Mouse (Mus musculus): Measurements from ENCODE around the gene Gpr61. TPM values are rescaled to one million over a fixed set of nuclear protein-coding genes. Genes with fewer than 3 reads are reported as not detected.

Gene Gpr61
- total RNA-seq (2021) = under 1 TPM; 0.13 to 0.16 TPM
- long read RNA-seq, experiment 1, partial matches to known transcripts = 0 of 1 reads
- long read RNA-seq, experiment 1, other reads (novel, unspliced or antisense) = 0 of 1 reads
- long read RNA-seq, experiment 2 = 0 reads

GRCm38 (mm10) chr3:108154656-108155055 is at the start of gene Gpr61:
TSS of gene Gpr61 (minus strand) at chr3:108154882.
- no peak for DNase-seq

DNA sequence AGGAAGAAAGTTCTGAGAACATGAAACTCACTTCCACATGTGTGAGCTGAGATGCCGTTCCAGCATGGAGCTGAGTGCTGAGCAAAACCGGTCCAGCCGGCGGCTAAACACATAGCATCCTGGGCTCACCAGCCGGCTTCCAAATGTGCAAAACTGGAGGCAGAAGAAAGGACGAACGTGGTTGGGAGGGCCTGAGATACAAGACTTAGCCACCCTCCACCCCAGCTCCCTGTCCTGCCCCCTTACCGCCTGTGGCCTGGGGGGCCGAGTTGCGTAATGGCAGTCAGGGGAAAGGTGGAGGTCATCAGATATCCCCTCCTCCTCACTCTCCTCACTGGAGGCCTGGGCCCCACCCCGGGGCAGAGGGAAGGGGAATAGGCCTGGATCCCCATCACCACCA is 49.8 kb upstream of the Gpr61 start:
- no peak for DNase-seq

DNA sequence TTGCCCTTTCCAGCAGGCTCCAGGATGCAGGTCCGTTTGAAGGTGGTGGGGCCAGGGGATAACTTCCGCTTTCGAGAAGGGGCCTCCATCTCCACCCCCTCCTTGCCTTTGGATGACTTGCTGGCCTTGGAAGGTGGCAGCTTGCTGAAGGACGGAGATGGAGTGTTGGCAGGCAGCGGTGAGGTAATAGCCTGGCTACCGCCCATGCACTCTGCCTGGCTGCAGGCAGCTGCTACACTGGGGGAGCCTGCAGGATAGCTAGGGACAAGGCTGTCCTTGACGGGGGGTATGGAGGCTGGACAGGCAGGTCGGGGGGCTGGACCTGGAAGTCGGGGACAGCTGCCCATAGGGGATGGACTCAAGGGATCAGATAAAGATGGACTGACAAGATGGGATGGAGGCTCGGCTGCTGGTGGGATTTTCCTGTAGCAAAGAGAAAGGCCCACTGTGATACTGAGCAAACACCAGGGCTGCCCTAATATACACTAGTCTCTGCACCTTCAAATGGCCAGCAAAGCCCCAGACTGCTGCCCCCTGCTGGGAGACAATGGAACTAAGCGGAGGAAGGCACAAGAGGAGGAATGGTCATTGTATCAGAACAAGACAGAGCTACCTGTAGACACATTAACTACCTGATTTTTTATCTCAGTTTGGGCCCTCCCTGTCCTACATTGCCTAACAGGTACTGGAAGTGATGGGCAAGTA is 49.1 kb upstream of the Gpr61 start:
- peak; percentile 85 to 86 for DNase-seq

- no peak for DNase-seq
Observed at GRCm38 (mm10) chr3:108203212-108203611, 48.5 kb upstream of the Gpr61 start.

DNA sequence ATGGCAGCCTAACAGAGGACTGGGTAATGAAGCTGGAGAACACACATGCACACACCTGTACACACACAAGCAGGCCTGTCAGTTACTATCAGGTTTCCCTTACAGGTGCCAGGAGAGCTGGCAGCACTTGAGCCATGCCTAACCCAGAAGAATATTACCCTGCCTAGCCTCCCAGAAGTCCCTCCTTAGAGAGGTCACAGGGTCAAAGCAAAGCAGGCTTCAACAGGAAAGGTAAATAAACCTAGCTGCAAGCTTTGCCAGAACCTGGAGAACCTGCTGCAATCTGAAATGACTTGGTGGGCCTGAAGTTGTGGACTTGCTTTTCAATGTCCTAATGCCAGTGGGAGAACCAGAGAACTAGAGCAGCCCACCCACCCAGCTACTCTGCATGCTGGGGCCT is 47.8 kb upstream of the Gpr61 start:
- DNase-seq = no peak

- peak; percentile 95 to 98 for DNase-seq
Observed at GRCm38 (mm10) chr3:108200329-108201323, 45.9 kb upstream of the Gpr61 start, which contains the start of gene Cyb561d1. TSS of gene Cyb561d1 (minus strand) at chr3:108201212.

- DNase-seq = no peak
Observed at GRCm38 (mm10) chr3:108199231-108199630, 44.5 kb upstream of the Gpr61 start.

DNA sequence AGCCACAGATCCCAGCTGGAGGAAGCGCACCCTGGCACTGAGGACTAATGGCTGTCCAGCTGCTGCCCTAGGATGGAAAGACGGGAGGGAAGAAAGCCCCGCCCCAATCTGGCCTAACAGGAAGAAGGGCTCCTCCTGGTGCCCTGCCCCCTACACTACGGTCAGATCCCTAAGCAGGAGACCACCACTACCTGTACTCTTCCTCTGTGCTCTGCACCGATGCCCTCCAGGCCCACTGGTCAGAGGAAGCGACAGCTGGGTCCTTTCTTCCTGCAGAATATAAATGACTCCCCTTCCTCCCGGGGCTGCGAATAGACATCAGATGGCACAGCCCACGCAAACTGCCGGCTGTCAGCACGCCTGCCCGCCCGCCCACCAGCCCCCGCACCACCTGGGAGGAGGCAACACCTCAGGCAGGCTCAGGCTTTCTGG is 42.4 kb upstream of the Gpr61 start:
- peak; percentile 32 to 46 for DNase-seq

DNA sequence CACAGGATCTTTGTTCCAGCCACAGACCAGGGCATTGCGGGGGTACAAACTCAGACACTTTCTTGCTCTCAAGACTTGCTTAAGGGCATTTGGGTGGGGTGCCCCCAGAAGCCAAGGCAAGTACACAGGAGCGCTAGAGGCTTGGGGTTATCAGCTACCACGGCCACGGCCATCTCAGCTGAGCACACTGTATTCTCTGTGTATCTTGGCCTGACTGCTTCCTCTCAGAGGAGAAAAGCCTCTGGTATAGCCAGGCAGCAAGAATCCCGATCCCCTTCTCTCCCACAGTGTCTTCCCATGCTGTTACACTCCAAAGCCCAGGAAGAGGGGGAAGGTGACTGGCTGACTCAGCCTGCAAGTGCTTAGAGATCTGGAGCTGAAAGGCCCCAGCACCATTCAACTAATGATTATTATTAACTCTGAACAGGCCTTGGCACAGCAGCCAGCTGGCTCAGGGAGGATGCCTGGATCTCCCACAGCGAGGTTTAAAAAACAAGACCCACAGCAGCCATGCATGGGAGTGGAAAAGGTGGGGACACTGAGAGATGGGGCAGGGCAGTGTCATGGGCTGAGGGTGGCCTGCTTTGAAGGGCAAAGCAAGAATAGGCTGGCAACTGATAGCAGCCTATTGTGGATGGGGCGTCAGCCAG is 41.4 kb upstream of the Gpr61 start:
- no peak for DNase-seq

GRCm38 (mm10) chr3:108195287-108195686 is 40.6 kb upstream of the Gpr61 start:
- DNase-seq = no peak

DNA sequence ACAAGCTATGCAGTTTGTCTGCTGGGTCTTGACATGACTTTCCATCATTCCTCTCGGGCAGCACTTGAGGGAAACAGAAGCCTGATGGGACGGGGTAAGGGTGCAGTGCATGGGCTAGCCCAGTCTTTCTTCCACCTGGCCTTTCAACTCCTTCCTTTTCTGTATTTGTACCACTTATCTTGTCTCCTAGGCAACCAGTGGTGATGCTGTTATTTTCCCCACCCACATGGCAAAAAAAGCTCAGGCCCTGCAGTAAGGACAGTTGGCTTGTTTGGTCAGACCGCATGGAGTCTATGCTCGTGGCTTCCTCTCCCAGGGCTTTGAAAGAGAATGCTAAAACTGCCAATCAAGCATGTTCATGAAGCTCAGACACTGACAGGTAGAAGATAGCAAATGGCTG is 39.0 kb upstream of the Gpr61 start:
- no peak for DNase-seq

GRCm38 (mm10) chr3:108189897-108190296 is 35.2 kb upstream of the Gpr61 start:
- DNase-seq = no peak

GRCm38 (mm10) chr3:108188716-108189490 is 34.2 kb upstream of the Gpr61 start:
- no peak for DNase-seq

- peak in 1 of 2 experiments; percentile 28 for DNase-seq
Observed at GRCm38 (mm10) chr3:108187111-108187795, 32.6 kb upstream of the Gpr61 start.

GRCm38 (mm10) chr3:108186098-108187047 is 31.7 kb upstream of the Gpr61 start, which contains the start of gene Amigo1:
TSS of gene Amigo1 (plus strand) at chr3:108186335.
- DNase-seq = peak; percentile 70 to 85

DNA sequence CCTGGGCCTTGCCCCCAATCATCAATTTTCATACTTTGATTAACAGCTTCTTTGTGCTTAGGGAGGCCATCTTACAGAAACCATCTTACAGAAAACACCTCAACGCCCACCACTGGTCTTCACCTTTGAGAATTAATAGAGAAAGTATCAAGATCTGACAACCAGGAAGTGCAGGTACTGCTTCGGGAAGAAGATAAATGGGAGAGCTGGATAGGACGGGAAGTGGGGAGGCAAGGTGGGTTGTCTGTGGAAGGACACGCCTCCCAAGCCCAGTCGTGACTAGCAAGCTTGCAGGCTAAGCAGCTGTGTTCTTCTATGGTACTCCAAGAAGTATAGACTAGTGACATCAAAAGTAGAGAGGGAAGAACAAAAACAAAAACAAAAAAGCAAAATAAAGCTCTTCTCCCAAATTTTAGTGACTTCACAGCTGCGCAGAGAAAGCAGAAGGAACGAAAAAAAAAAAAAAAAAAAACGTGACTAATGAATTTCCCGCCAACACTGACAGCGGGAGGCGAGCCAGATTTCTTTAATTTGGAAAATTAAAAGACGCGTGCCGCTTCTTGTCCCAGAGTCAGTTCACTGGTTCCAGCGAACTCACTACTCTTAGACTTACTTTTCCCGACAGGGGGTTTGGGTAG is 30.9 kb upstream of the Gpr61 start:
- DNase-seq = no peak

DNA sequence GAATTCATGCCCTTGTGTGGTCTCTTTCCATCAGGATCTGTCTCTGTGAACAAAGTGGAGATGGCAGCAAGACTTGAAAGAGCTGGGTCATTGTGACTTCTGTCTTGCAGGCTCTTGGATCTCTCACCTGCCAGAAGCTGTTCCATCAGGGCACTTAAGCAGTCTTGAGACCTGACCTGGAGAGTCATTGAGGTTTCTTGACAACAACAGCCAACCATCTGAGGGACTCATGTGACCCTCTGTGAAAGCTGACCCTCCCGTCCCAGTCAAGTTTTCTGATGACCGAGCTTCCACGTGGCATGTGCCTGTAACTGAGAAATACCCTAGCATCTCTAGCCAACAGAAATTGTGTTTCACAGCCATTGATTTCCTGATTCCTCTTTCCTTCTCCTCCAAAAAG is 30.1 kb upstream of the Gpr61 start:
- DNase-seq = no peak

GRCm38 (mm10) chr3:108180514-108180913 is 25.8 kb upstream of the Gpr61 start:
- no peak for DNase-seq

Data from adrenal gland, postnatal 36 days (tissue).